Mouse (Mus musculus): ENCODE data around the gene Crip1. TPM values are rescaled to one million over a fixed set of nuclear protein-coding genes. Genes with fewer than 3 reads are reported as not detected.

The Crip1 gene
- polyA plus RNA-seq, 1 experiment from 2014 or later, result 312 TPM

DNA sequence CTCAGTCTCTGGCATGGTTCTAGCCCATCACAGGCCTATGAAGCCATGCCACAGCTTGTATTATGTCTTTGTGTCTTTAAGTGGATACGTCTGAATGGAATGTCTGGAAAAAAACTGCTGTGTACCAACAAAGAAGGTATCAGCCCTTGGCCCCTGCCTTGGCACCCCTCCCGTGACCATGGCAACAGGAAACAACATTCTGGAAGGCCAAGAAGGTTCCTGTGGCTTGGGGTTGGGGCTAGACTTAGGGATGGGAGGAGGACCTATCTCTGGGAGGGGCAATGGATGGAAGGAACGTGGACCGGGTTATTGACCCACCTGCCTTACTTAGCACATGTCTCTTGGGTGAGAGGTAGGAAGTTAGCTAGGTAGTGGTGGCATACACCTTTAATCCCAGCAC lies 3.2 kb downstream of the Crip1 start:
- H3K27ac ChIP-seq (ENCODE audit: low read depth), result no peak overlapping the region
- H3K36me3 ChIP-seq (ENCODE audit: control insufficient read depth, insufficient read depth, low read length), result no peaks in the 10 kb centered on the region
- H3K4me1 ChIP-seq (replicated peaks; ENCODE audit: control insufficient read depth, insufficient read depth, low read length), result peaks cover 20% of the 10 kb centered on the region; the same call in 1 of the 2 replicates
- DNase-seq (ENCODE audit: low spot score), result no peak
- H3K27me3 ChIP-seq (replicated peaks; ENCODE audit: control insufficient read depth, insufficient read depth, low read length), result peaks cover 14% of the 10 kb centered on the region
- H3K9me3 ChIP-seq (ENCODE audit: control insufficient read depth, low read length), result no peaks in the 10 kb centered on the region
- H3K4me3 ChIP-seq (ENCODE audit: low read depth, low read length), result no peak overlapping the region
- 75% methylated on average over 4 of the region's 4 CpGs for WGBS
- no peak overlapping the region for H3K9ac ChIP-seq (ENCODE audit: low read length)
- no peak overlapping the region for H3K4me2 ChIP-seq (ENCODE audit: low read length)
- no peak for ATAC-seq (replicated peaks; ENCODE audit: low FRiP score, low TSS enrichment, low read depth)

GRCm38 (mm10) chr12:113149896-113150295 lies 3.8 kb downstream of the Crip1 start:
- H3K9ac ChIP-seq (ENCODE audit: low read length), result no peak overlapping the region
- WGBS, result 72% methylated on average over 3 of the region's 3 CpGs
- H3K36me3 ChIP-seq (ENCODE audit: control insufficient read depth, insufficient read depth, low read length), result no peaks in the 10 kb centered on the region
- no peak overlapping the region for H3K4me2 ChIP-seq (ENCODE audit: low read length)
- DNase-seq (ENCODE audit: low spot score) (no peak), ATAC-seq (replicated peaks; ENCODE audit: low FRiP score, low TSS enrichment, low read depth) (no peak)
- H3K4me3 ChIP-seq (ENCODE audit: low read depth, low read length), result no peak overlapping the region
- H3K27me3 ChIP-seq (replicated peaks; ENCODE audit: control insufficient read depth, insufficient read depth, low read length), result peaks cover 14% of the 10 kb centered on the region
- peaks cover 20% of the 10 kb centered on the region; the same call in 1 of the 2 replicates for H3K4me1 ChIP-seq (replicated peaks; ENCODE audit: control insufficient read depth, insufficient read depth, low read length)
- no peaks in the 10 kb centered on the region for H3K9me3 ChIP-seq (ENCODE audit: control insufficient read depth, low read length)
- no peak overlapping the region for H3K27ac ChIP-seq (ENCODE audit: low read depth)

DNA sequence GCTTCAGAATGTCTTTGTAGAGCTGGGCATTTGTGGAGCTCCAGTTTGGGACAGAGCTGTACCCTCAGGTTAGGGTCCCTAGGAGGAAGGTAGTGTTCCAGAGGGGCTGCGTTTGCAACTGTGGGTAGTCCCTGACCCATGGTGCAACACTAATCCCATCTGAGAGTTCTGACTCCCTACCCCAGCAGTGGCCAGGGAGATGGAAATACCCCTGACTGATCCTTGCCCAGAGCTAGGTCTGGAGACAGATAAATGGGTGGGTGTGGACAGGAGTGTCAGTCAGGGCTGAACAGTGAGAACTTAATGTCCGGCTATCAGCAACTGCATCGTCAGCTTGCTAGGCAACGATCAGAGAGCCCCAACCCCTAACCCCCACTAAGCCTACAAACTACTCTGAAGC lies 4.5 kb downstream of the Crip1 start:
- H3K27ac ChIP-seq (ENCODE audit: low read depth), result no peak overlapping the region
- H3K4me2 ChIP-seq (ENCODE audit: low read length), result no peak overlapping the region
- DNase-seq (ENCODE audit: low spot score), result no peak
- H3K36me3 ChIP-seq (ENCODE audit: control insufficient read depth, insufficient read depth, low read length), result no peaks in the 10 kb centered on the region
- no peak for ATAC-seq (replicated peaks; ENCODE audit: low FRiP score, low TSS enrichment, low read depth)
- H3K27me3 ChIP-seq (replicated peaks; ENCODE audit: control insufficient read depth, insufficient read depth, low read length), result peaks cover 14% of the 10 kb centered on the region
- H3K9me3 ChIP-seq (ENCODE audit: control insufficient read depth, low read length), result no peaks in the 10 kb centered on the region
- no peak overlapping the region for H3K4me3 ChIP-seq (ENCODE audit: low read depth, low read length)
- H3K4me1 ChIP-seq (replicated peaks; ENCODE audit: control insufficient read depth, insufficient read depth, low read length), result peaks cover 23% of the 10 kb centered on the region
- 78% methylated on average over 4 of the region's 4 CpGs for WGBS
- H3K9ac ChIP-seq (ENCODE audit: low read length), result no peak overlapping the region

DNA sequence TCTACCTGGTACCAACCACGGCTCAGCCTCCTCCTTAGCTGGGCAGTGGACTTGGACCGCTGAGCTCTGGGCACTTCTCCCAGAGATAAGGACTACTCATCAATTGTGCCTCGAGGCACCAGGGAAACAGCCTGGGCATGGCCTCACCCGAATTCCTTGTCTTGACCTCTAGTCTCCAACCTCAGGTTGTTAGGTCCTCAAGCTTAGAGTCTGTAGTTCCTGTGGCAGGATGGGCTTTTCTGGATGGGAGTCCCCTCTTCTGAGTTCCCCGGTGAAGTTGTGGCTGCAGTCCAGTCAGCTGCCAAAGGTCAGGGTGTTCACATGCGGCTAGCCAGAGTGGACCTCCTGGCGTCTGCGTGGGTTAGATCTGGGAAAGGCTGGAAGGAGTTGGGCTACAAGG lies 4.9 kb downstream of the Crip1 start:
- H3K9ac ChIP-seq (ENCODE audit: low read length), result no peak overlapping the region
- peaks cover 14% of the 10 kb centered on the region for H3K27me3 ChIP-seq (replicated peaks; ENCODE audit: control insufficient read depth, insufficient read depth, low read length)
- DNase-seq (ENCODE audit: low spot score), result no peak
- no peaks in the 10 kb centered on the region for H3K36me3 ChIP-seq (ENCODE audit: control insufficient read depth, insufficient read depth, low read length)
- no peak for ATAC-seq (replicated peaks; ENCODE audit: low FRiP score, low TSS enrichment, low read depth)
- no peaks in the 10 kb centered on the region for H3K9me3 ChIP-seq (ENCODE audit: control insufficient read depth, low read length)
- H3K4me2 ChIP-seq (ENCODE audit: low read length), result no peak overlapping the region
- WGBS, result 65% methylated on average over 8 of the region's 8 CpGs
- H3K27ac ChIP-seq (ENCODE audit: low read depth), result no peak overlapping the region
- peaks cover 23% of the 10 kb centered on the region for H3K4me1 ChIP-seq (replicated peaks; ENCODE audit: control insufficient read depth, insufficient read depth, low read length)
- H3K4me3 ChIP-seq (ENCODE audit: low read depth, low read length), result no peak overlapping the region

DNA sequence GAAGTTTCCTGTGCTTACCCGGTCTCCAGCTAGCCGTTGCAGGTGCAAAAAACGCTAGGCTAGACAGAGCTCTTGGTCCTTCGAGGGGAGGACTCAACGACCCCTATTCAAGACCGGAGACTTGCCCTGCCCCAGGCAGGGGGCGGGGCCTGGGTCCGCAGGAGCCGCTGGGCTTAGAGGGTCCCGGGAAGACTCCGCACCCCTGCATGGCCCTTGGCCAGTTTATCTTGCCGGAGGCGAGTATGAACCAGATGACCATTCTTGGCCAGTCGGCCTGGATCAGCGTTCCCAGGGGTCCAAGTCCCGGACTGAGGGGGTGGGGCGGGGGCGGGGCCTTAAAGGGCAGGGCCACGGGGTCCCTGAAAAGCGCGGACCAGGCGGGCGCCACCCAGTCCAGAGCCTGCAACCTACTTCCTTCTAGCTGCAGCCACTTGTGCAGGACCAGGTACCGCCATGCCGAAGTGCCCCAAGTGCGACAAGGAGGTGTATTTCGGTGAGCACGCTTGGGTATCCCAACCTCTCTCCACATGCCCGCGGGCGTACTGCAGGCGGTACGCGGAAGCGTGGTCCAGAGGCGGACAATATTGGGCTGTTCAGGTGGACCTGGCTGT lies 5.7 kb downstream of the Crip1 start:
- no peak for ATAC-seq (replicated peaks; ENCODE audit: low FRiP score, low TSS enrichment, low read depth)
- H3K4me3 ChIP-seq (ENCODE audit: low read depth, low read length), result peak overlapping the region; percentile 46
- under 1% methylated on average over 35 of the region's 36 CpGs for WGBS
- DNase-seq (ENCODE audit: low spot score), result peak; percentile 74
- H3K27me3 ChIP-seq (replicated peaks; ENCODE audit: control insufficient read depth, insufficient read depth, low read length), result peaks cover 14% of the 10 kb centered on the region
- peaks cover 20% of the 10 kb centered on the region for H3K4me1 ChIP-seq (replicated peaks; ENCODE audit: control insufficient read depth, insufficient read depth, low read length)
- no peaks in the 10 kb centered on the region for H3K36me3 ChIP-seq (ENCODE audit: control insufficient read depth, insufficient read depth, low read length)
- peak overlapping the region; percentile 42 for H3K9ac ChIP-seq (ENCODE audit: low read length)
- peak overlapping the region; percentile 90 for H3K4me2 ChIP-seq (ENCODE audit: low read length)
- no peaks in the 10 kb centered on the region for H3K9me3 ChIP-seq (ENCODE audit: control insufficient read depth, low read length)
- H3K27ac ChIP-seq (ENCODE audit: low read depth), result no peak overlapping the region

DNA sequence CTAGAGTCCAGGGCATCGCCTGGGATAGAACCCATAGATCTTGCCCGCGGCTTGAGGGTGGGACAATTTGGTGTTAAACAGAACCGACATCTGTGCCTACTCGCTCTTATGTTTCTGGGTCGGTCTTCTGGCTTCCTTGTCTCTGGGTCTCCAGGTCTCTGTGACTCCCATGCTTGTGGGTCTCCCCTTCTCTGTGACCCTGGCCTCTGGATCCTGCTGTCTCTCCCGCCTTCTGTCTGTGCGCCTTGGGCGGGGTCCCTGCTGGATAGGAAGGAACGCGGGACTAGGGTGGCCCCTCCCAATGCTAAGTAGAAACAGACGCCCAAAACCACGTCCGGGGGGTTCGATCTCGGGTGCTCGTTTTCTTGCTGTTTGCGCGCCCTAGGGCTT lies 6.2 kb downstream of the Crip1 start:
- DNase-seq (ENCODE audit: low spot score), result no peak
- peaks cover 25% of the 10 kb centered on the region for H3K4me1 ChIP-seq (replicated peaks; ENCODE audit: control insufficient read depth, insufficient read depth, low read length)
- peak overlapping the region; percentile 42 for H3K9ac ChIP-seq (ENCODE audit: low read length)
- H3K27ac ChIP-seq (ENCODE audit: low read depth), result no peak overlapping the region
- peaks cover 14% of the 10 kb centered on the region for H3K27me3 ChIP-seq (replicated peaks; ENCODE audit: control insufficient read depth, insufficient read depth, low read length)
- no peaks in the 10 kb centered on the region for H3K36me3 ChIP-seq (ENCODE audit: control insufficient read depth, insufficient read depth, low read length)
- peak overlapping the region; percentile 90 for H3K4me2 ChIP-seq (ENCODE audit: low read length)
- peak overlapping the region; percentile 46 for H3K4me3 ChIP-seq (ENCODE audit: low read depth, low read length)
- ATAC-seq (replicated peaks; ENCODE audit: low FRiP score, low TSS enrichment, low read depth), result no peak
- no peaks in the 10 kb centered on the region for H3K9me3 ChIP-seq (ENCODE audit: control insufficient read depth, low read length)
- WGBS, result 24% methylated on average over 19 of the region's 19 CpGs

DNA sequence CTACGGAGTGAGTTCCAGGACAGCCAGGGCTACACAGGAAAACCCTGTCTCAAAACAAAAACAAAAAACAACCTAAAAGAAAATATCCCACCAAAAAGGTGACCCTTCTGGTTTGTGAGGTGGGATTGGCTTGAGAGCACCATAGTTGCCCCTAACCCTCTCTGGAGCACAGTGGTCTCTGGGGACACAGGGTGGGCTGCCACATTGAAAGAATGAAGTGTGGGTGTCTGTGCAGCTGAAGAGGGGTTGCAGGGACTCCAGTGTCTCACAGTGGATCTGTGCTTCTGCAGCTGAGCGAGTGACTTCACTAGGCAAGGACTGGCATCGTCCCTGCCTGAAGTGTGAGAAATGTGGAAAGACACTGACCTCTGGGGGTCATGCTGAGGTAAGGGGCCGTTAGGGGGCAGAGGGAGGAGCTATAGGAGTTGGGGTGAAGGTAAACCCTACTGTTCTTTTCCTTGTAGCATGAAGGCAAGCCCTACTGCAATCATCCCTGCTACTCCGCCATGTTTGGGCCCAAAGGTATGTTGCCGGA lies 6.9 kb downstream of the Crip1 start:
- Histone ChIP-seq H3K27ac (ENCODE audit: low read depth) (no peak overlapping the region), H3K27me3 (replicated peaks; ENCODE audit: control insufficient read depth, insufficient read depth, low read length) (peaks cover 14% of the 10 kb centered on the region), H3K4me1 (replicated peaks; ENCODE audit: control insufficient read depth, insufficient read depth, low read length) (peaks cover 25% of the 10 kb centered on the region), H3K36me3 (ENCODE audit: control insufficient read depth, insufficient read depth, low read length) (no peaks in the 10 kb centered on the region; the same call in 1 of the 2 replicates), H3K4me2 (ENCODE audit: low read length) (no peak overlapping the region; the same call in 1 of the 2 replicates), H3K9me3 (ENCODE audit: control insufficient read depth, low read length) (no peaks in the 10 kb centered on the region), H3K4me3 (ENCODE audit: low read depth, low read length) (0 out of 2 replicates have a peak overlapping the region, but pooled peaks have one; percentile 46), H3K9ac (ENCODE audit: low read length) (no peak overlapping the region)
- DNase-seq (ENCODE audit: low spot score) (no peak), ATAC-seq (replicated peaks; ENCODE audit: low FRiP score, low TSS enrichment, low read depth) (no peak)
- WGBS, result 80% methylated on average over 6 of the region's 6 CpGs

DNA sequence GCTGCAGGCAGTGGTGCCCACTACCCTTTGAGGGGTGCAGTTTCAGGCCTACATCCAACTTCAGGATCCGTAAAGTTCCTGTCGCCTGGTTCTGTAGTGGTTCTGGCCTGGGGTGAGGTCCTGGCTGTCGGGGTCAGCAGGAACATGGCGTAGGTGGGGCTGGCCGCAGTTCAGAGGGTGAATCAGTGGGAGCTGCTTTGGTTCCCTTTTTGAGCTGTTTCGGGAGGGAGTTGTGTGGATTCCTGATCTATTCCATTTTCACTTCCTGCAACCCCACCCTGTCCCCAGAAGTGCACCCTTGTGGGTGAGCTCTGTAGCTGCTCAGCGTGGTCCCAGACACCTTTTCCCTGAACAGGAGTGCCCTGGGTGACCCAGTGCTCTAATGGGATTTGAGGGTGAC lies 7.9 kb downstream of the Crip1 start:
- DNase-seq (ENCODE audit: low spot score) (no peak), ATAC-seq (replicated peaks; ENCODE audit: low FRiP score, low TSS enrichment, low read depth) (no peak)
- no peak overlapping the region for H3K4me3 ChIP-seq (ENCODE audit: low read depth, low read length)
- no peak overlapping the region for H3K9ac ChIP-seq (ENCODE audit: low read length)
- peaks cover 21% of the 10 kb centered on the region for H3K4me1 ChIP-seq (replicated peaks; ENCODE audit: control insufficient read depth, insufficient read depth, low read length)
- no peak overlapping the region for H3K27ac ChIP-seq (ENCODE audit: low read depth)
- no peaks in the 10 kb centered on the region for H3K9me3 ChIP-seq (ENCODE audit: control insufficient read depth, low read length)
- H3K36me3 ChIP-seq (ENCODE audit: control insufficient read depth, insufficient read depth, low read length), result no peaks in the 10 kb centered on the region; the same call in 1 of the 2 replicates
- 95% methylated on average over 7 of the region's 7 CpGs for WGBS
- H3K27me3 ChIP-seq (replicated peaks; ENCODE audit: control insufficient read depth, insufficient read depth, low read length), result peaks cover 14% of the 10 kb centered on the region
- no peak overlapping the region for H3K4me2 ChIP-seq (ENCODE audit: low read length)

GRCm38 (mm10) chr12:113154747-113155075 lies 8.6 kb downstream of the Crip1 start:
- ATAC-seq (replicated peaks; ENCODE audit: low FRiP score, low TSS enrichment, low read depth) (no peak), DNase-seq (ENCODE audit: low spot score) (no peak)
- no peak overlapping the region for H3K9ac ChIP-seq (ENCODE audit: low read length)
- H3K27ac ChIP-seq (ENCODE audit: low read depth), result no peak overlapping the region
- H3K36me3 ChIP-seq (ENCODE audit: control insufficient read depth, insufficient read depth, low read length), result no peaks in the 10 kb centered on the region; the same call in 1 of the 2 replicates
- WGBS, result 83% methylated on average over 6 of the region's 6 CpGs
- peaks cover 14% of the 10 kb centered on the region for H3K27me3 ChIP-seq (replicated peaks; ENCODE audit: control insufficient read depth, insufficient read depth, low read length)
- peaks cover 21% of the 10 kb centered on the region for H3K4me1 ChIP-seq (replicated peaks; ENCODE audit: control insufficient read depth, insufficient read depth, low read length)
- peak overlapping the region; percentile 66 for H3K4me2 ChIP-seq (ENCODE audit: low read length)
- no peaks in the 10 kb centered on the region for H3K9me3 ChIP-seq (ENCODE audit: control insufficient read depth, low read length)
- H3K4me3 ChIP-seq (ENCODE audit: low read depth, low read length), result no peak overlapping the region
